Mouse (Mus musculus) mouse embryonic stem cell (cell line): Measurements from ENCODE around the gene Csad.

Experiments
- in situ Hi-C, 2 experiments: fragments of 300-500 bp; cut with MboI; formaldehyde crosslinking; loops; 1 replicate in 1 of 2; 3 replicates in 1 of 2; pipeline ENCODE4 v1.14.3; 2019 to 2020; ENCODE audit warnings: low sequenced_read_pairs in 2 of 2, low pct_unique_long_range_greater_than_20kb in 1 of 2, mixed read lengths in 1 of 2; ENCODE audit not compliant: unreplicated experiment in 1 of 2

Csad gene

DNA sequence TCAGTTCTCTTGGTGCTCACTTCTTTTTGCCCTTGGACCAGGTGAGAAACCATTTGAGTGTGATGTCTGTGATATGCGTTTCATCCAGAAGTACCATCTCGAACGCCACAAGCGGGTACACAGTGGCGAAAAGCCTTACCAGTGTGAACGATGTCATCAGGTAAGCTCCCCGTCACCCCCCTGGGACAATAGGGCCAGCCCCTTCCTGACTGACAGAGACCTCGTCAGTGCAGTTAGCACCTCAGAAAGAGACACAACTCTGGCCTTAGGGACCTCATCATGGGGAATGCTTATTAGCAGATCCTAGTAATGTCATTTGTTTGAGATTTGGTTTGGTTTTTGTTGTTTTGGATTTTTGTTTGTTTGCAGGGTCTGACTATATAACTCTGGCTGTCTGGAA lies 4.6 kb upstream of the Csad start:
- in situ Hi-C loops = no loop called here

DNA sequence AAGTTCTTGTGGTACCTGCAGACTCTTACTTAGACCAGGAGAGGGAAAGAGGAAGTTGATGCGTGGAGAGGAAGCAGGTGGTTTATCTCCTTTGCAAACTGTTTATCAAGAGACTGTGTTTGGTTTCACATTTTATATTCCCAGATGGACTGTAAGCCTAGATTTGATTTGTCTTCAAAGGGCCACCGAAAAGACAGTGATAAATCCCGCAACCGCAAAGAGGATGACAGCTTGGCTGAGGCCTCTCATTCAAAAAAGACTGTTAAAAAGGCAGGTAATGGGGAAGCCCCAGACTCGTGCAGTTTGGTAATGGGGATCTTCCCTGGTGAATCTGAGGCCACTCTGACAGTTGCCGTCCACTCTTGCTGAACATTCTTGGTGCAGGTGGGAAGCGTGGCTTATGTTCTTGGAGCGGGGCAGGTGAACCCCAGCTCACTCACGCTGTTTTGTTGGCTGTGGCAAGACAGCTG lies 3.6 kb upstream of the Csad start:
- in situ Hi-C loops = no loop called here

GRCm38 (mm10) chr15:102207351-102207750 lies 2.8 kb upstream of the Csad start:
- in situ Hi-C loops = no loop called here

DNA sequence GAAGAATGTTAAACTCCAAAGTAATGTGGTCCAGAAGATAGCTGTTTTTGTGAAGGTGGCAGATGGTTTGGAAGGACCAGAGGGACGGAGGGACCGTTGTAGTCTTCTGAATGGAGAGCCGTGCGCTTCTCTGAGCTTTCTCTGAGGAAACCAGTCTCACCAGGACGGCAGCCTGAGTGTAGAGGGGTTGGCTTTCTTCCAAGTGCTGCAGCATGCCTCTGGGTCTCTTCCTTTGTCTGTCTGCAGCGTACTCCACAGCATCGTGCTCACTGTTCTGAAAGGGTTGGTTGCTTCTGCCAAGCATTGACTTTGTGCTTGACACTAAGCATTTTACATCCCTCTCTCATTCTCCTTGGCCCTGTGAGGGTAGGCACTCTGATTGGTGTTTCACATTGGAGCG lies 1.3 kb upstream of the Csad start:
- in situ Hi-C loops = no loop called here

DNA sequence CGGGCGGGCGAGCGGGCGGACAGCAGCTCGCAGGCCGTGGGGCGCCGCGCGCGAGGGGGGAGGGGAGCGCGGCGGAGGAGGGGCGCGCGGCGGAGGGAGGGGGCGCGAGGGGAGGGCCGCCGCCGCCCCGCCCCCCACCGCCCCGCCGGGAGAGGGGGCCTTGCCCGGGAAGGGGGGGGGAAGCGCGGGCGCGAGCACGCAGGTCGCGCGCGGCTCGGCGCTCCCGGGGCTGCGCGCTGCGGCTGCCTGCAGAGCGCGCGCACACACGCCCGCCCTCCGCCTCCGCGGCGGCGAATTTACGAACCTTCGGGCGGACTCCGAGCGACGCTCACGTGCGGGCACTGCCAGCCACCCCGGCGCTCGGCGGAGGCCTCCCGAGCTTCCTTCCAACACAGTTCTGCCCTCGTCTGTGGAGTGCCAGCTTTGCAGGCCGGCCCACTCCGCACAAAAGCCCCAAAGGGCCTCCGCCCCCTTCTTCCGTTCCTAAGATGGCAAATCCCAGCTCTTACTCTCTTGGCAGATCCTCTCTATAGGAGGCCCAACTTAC lies 616 bp downstream of the Csad start:
- in situ Hi-C loops = no loop called here

DNA sequence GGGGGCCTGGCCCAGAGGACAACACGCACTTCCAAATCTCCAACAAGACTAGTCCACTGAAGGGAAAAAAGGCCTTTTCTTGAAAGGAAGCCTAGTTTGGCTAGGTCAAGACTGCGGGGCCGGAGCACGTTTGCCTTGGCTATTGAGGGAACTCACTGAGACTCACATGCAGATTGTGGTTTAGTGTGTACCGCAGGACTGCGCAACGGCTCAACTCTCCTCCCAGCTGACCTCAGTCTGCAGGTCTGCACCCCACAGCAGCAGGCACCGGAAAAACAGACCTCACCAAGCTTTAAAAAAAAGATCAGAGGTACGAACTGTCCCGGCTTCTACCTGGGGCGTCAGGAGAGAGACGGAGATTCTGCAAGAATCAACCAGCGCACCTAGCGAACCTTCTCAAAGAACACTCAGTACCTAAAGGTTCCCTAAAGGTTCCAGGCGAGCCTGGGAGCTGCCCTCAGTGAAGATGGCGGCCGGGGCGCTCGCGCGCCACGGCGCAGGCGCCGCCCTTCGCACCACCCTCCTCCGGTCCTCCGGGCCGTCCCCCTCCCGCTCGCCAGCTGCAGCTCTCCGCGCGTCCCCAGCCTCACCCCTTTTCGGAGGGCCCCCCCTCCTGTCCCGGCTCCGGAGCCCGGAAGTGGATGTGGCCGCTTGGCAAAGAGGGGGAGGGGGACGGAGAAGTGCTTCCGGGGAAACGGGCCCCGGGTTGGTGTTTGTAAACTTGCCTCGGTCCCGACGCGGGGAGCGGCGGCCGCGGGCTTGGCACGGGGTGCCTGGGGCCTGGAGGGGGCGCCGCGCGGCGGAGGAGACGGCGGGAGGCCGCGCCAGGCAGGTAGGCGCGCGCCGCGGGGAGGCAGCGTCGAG lies 1.3 kb downstream of the Csad start, which contains the start of gene Zfp740:
Zfp740 (plus strand) TSS at position 279 of the 864 bp plus-strand sequence.
- in situ Hi-C loops = no loop called here

DNA sequence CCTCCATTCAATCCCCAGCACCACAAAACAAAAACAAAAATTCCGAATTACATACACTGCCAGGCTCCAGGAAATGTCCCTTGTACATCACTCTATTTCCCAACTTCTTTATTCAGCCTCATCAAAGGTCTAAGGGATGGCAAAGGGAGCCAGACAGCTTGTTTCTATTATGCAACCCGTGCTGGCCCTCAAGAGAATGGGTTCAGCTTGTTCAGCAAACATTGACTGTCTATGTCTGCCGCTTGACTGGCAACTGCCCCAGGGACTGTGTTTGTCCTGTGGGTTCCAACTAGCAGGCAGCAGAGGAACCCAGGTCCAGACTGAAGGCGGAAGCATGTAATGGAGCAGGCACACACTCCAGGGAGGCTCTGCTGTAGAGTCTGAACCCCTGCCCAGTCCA lies 5.7 kb downstream of the Csad start:
- in situ Hi-C loops = no loop called here

DNA sequence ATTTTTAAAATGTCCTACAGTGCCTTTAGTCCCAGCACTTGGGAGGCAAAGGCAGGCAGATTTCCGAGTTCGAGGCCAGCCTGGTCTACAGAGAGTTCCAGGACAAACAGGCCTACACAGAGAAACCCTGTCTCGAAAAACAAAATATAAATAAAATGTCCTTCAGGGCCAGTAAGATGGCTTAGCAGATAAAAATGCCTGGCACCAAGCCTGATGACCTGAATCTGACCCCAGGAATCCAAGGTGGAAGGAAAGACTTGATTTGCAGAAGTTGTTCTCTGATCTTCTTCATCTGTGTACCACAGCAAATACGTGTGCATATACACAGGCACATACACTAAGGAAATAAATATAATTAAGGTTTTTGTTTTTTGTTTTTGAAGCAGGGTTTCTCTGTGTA lies 9.2 kb downstream of the Csad start:
- in situ Hi-C loops = no loop called here

DNA sequence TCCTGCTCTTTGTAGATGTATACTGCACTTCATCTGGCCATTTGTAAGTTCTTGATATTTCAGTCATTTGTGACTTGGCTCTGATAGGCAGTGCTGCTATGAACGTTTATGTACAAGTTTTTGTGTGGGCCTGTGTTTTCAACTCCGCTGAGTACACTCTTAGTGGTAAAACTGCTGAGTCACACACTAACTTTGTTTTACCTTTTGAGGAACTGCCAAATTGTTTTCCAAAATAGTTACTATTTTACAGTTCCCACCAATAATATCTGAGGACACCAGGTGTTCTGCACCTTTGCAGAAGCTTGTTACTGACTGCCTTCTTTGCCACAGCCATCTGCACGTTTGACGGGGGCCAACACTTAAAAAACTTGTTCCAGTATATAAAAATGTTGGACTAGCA lies 10.1 kb downstream of the Csad start:
- in situ Hi-C loops = no loop called here

DNA sequence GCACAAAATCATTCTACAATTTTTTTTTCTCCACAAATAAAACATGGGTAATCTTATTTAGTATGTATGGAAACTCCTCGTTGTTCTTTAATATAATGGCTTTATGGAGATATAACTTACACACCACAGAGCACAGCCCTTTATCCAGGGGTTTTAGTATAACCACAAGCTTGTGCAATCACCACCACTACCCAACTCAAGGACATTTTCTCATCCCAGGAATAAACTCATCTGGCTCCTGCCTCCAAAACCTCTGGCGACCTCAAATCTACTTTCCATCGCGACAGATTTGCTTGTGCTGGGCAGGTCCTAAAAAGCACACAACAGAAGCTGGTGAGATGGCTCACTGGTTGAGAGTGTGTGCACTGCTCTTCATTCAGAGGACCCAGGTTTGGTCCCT lies 10.9 kb downstream of the Csad start:
- in situ Hi-C loops = no loop called here

DNA sequence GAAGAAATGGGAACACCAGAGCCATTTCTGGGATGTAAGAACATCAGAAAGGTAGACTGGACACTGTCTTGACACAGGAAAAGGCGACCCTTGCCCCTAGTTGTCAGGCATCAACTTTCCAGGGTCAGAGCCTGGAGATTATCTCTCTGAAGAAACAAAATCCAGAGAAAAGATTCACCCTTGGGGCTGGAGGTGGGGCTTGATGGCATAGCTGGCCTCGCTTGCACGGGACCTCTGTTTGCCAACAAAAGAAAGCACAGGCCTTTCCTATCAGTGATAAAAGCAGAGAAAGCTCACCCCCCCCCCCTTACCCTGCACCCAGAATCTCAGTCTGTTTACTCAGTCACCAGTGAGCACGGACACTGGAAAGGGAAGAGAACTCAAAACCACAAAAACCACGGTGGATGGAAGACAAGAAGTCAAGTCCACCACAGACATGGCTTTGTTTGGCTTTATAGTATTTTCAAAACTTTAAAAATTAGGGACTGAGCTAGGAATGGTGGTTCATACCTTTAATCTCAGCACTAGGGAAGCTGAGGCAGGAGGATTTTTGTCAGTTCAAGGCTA lies 11.6 kb downstream of the Csad start:
- in situ Hi-C loops = no loop called here

DNA sequence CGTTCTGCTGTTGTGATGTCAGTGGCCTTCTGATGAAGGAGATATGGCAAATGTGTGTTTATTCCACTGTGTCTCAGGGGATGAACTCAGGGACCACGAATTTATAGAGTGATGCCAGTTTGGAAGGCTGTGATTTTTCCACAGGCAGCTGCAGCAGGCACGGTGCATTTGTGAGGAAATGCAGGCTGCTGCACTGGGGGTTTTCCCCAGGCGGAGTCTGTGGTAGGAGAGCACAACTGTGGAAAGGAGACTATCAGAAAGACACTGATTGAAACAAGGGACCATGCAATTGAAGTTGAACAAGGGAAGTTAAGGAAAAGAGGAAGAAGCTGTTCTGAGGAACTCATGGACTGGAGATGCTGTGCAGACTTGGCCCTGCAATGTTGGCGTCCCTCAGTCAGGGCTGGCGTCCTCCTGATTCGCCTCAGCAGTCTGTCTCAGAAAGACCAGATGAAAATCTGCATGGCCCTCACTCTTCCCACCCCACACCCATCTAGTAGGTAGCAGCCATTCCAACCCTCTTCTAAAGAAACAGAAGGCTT lies 12.2 kb downstream of the Csad start:
- in situ Hi-C loops = no loop called here

- in situ Hi-C loops = no loop called here
These were observed 12.8 kb downstream of the Csad start for GRCm38 (mm10) chr15:102191699-102192098.

DNA sequence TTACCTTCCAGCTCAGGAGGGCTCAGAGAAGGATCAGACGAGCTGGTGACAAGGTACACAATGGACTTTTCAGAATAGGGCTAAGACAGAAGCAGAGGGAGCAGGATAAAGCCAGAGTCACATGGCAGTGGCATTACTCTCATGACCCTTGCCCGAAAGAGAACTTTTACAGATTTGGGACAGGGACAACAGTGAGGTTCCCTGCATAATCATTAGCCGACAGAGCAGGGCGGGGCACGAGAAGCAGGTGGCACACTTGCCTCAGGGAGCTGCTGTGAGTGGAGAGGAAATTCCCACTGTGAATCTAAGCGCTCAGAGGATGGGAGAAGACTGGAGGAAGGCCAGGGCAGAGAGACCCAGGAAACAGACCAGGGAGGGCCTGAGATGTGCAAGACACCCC lies 15.6 kb downstream of the Csad start:
- in situ Hi-C loops = loop anchor here in 1 of 2 experiments (5.0 kb wide), 1 partner anchor 33 kb away; no protein-coding TSS in a partner anchor

DNA sequence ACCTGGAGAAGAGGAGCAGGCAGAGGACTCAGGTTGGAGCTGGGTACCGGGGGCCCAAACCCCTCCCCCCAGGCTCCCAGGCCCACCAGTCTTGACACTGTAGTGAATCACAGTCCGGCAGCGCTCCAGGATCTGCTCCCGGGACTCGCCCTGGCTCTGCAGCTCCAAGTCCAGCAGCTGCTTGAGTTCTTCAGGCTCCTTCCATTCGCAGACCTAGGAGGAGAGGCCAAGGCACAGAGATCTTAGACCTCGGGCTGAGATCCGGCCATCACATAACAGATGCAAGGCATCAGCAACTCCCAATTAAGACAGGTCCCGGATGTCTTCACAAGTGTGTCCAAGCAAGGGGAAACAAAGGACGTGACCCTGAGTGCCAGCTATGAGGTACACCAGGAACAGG lies 16.4 kb downstream of the Csad start:
- in situ Hi-C loops = loop anchor here in 1 of 2 experiments (5.0 kb wide), 1 partner anchor 34 kb away; no protein-coding TSS in a partner anchor

DNA sequence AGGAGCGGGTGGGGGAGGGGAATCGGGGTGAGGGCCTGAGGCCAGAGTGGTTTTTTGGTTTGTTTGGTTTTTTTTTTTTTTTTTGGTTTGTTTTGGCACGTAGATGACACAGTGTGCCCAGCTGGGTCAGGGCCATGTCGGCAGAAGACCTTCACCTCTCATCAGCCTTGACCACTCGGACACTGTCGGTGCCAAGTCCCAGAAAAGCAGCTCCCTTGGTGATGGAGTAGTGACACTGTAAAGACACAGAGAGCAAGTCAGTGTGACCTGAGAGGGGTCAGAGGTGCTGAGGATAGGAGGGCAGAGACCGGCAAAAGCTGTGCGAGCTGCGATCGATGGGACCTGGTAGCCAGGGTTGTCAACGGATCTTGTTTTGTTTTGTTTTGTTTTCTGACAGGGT lies 18.3 kb downstream of the Csad start:
- in situ Hi-C loops = loop anchor here in 1 of 2 experiments (5.0 kb wide), 1 partner anchor 36 kb away; no protein-coding TSS in a partner anchor

GRCm38 (mm10) chr15:102183076-102183475 lies 21.4 kb downstream of the Csad start:
- in situ Hi-C loops = no loop called here

DNA sequence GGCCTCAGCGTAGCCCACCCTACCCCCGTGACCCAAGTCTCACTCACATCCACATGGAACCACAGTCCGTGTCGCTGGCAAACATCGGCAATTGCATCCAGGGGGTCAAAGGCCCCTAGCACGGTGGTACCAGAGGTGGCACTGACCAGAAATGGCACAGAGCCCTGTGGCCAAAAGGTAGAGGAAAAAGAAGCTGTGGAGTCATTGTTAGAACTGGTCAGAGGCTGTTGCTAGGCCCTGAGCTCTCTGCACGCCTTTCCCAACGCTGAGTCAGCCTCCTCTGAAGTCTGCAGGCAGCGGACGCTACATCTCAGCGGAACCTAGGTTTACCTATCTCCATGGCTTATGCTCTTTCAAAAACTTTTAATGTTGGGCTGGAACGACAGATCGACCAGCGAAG lies 24.6 kb downstream of the Csad start:
- in situ Hi-C loops = loop anchor here in 1 of 2 experiments (5.0 kb wide), 1 partner anchor 42 kb away; no protein-coding TSS in a partner anchor

DNA sequence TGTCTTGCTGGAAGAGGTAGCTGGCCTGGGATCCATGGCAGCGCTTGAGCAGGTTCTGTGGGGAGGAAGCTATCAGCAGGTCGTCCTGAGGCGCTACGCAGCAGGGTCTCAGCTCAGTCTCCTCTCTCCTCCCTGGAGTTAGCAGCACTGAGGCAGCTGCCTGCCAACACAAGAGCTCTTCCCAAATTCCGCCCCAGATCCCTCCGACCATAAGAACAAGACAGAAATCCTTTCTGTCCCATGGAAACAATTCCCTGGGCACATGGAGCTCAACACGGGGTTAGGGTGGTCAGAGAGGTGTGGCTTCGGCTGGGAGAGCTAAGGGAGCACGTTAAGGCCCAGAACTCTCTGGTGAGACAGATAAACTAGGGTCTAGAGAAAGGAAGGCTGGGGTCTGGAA lies 25.4 kb downstream of the Csad start:
- in situ Hi-C loops = loop anchor here in 1 of 2 experiments (5.0 kb wide), 1 partner anchor 43 kb away; no protein-coding TSS in a partner anchor
